Mouse (Mus musculus): Measurements from ENCODE around the gene Dync1li2.

DNA sequence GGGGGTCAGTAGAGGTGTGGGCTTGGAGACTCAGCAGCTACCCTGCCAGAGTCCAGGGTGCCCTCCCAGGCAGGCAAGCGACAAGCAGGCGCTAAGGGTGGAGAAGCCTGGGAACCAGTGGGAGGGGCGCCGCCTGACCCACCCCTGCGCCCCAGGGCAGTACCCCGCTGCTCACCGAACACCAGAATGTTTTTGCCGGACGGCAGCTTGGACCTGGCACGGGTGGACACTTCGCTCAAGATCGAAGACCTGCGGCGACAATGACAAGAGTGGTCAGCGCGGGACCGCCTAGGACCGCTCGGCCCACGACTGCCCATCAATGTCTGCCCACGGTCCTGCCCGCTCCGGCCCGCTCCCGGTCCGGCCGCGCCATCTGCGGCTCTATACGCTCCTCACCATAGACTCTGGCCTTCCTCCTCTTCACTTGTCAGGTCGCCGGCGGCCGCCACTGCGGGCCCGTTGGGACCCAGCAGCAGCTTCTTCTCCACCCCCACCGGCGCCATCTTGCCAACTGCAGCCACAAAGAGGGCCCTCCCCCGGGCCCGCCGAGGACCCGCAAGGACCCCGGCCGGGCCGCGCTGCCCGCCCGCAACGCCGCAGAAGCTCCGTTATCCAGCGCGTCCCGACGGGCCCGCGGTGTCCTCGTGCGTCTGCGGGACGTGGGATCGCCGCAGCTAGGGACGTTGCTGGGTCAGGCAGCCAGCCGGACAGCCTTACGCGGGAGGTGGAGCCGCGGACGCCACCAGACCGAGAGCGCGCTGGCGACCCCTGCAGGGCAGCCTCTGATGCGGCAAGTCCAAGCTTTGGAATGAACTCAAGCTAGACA lies at the start of gene Dync1li2:
- TF ChIP-seq CTCF (conservative IDR thresholded peaks at IDR 0.05 in 1 of 2, IDR thresholded peaks at IDR 0.05 in 1 of 2; ENCODE audit: low read depth in 2 of 2, low read length in 2 of 2) = peak; percentile 27 to 85; a peak in 3 of 4 replicates
- TF ChIP-seq ZNF384 (IDR thresholded peaks at IDR 0.05; ENCODE audit: low read depth, low read length) = no peak
- TF ChIP-seq POLR2A (IDR thresholded peaks at IDR 0.05; ENCODE audit: low read depth, low read length) = peak; percentile 73; the same call in 1 of the 2 replicates
- TF ChIP-seq EP300 (IDR thresholded peaks at IDR 0.05; ENCODE audit: low read length) = no peak
- peak; percentile 61 for TF ChIP-seq ELF1 (IDR thresholded peaks at IDR 0.05; ENCODE audit: low read depth, low read length)
- TF ChIP-seq PAX5 (IDR thresholded peaks at IDR 0.05; ENCODE audit: low read length) = no peak
- peak; percentile 99 for TF ChIP-seq MAX (IDR thresholded peaks at IDR 0.05; ENCODE audit: low read length)
- TF ChIP-seq ZKSCAN1 (IDR thresholded peaks at IDR 0.05; ENCODE audit: borderline replicate concordance, low read depth, low read length) = no peak
- peak; percentile 53 for TF ChIP-seq NRF1 (IDR thresholded peaks at IDR 0.05; ENCODE audit: low read depth, low read length)
- no peak for TF ChIP-seq USF2 (conservative IDR thresholded peaks at IDR 0.05; ENCODE audit: low read depth, low read length)
- no peak for TF ChIP-seq JUN (IDR thresholded peaks at IDR 0.05; ENCODE audit: insufficient read depth, low read depth, low read length)

Measured in CH12.LX (cell line).